Mouse (Mus musculus) spleen, adult 2 months (tissue): ENCODE measurements around the gene Nop56. TPM values are rescaled to one million over a fixed set of nuclear protein-coding genes. Genes with fewer than 3 reads are reported as not detected.

Source experiments
- DNase-seq, 2 experiments: peaks; one replicate each; pipeline versions ENCODE4 v3.0.0 to v3.0.0-alpha.2; 2012 to 2021; ENCODE audit warnings: low spot score in 2 of 2, low read depth in 1 of 2
- H3K27ac ChIP-seq: fragments of 200-500 bp; 2 replicates; pipeline ENCODE4 v1.5.1; 2012; ENCODE audit warnings: low read length, inconsistent platforms; ENCODE audit not compliant: insufficient read depth
- H3K27me3 ChIP-seq: fragments of 200-500 bp; 2 replicates; pipeline ENCODE4 v1.6.1; 2012; ENCODE audit warnings: mild to moderate bottlenecking, moderate library complexity, low read length, inconsistent platforms; ENCODE audit not compliant: control insufficient read depth, insufficient read depth
- H3K36me3 ChIP-seq: fragments of 200-500 bp; 2 replicates; pipeline ENCODE4 v1.6.1; 2012; ENCODE audit warnings: mild to moderate bottlenecking, low read length, inconsistent platforms; ENCODE audit not compliant: control insufficient read depth, insufficient read depth
- H3K4me1 ChIP-seq: fragments of 200-500 bp; 2 replicates; pipeline ENCODE4 v1.6.1; 2011; ENCODE audit warnings: inconsistent platforms; ENCODE audit not compliant: control insufficient read depth, insufficient read depth, insufficient read length
- H3K4me3 ChIP-seq: fragments of 200-500 bp; 2 replicates; pipeline ENCODE4 v1.5.1; 2011; ENCODE audit warnings: mild to moderate bottlenecking, inconsistent platforms; ENCODE audit not compliant: insufficient read depth, insufficient read length; ENCODE audit errors: extremely low read depth
- CTCF ChIP-seq: fragments of 200-500 bp; IDR thresholded peaks from 2 replicates; pipeline ENCODE4 v1.5.1; 2011; ENCODE audit warnings: mild to moderate bottlenecking, inconsistent platforms; ENCODE audit not compliant: insufficient read depth, insufficient read length, insufficient replicate concordance; ENCODE audit errors: extremely low read depth
- POLR2A ChIP-seq: fragments of 200-500 bp; IDR thresholded peaks from 2 replicates; pipeline ENCODE4 v1.6.1; 2011; ENCODE audit warnings: low read depth, low read length, inconsistent platforms
- WGBS: fragments of 180-500 bp; shearing (Covaris S2); methylation state at CpG from one replicate; pipeline ENCODE4 v1.1.7; 2018; 5-methylcytosine and 5-hydroxymethylcytosine counted together
- polyA plus RNA-seq: library from polyadenylated mRNA; depleted of rRNA; stranded (reverse); fragments of >200 nt; gene quantifications from 2 replicates; pipeline ENCODE4 v1.2.3, GENCODE M21; 2012; rRNA removed

Nop56 gene
- polyA plus RNA-seq, 1 experiment, result 80.1 TPM

- Histone ChIP-seq H3K36me3 (no peaks in the 10 kb centered on the region), H3K4me1 (no peaks in the 10 kb centered on the region), H3K27me3 (no peaks in the 10 kb centered on the region; the same call in 1 of the 2 replicates), H3K4me3 (no peak overlapping the region), H3K27ac (no peak overlapping the region)
- no peak for DNase-seq
- TF ChIP-seq POLR2A, result no peak
- no peak for TF ChIP-seq CTCF
- WGBS, result 50% methylated on average over 1 of the region's 1 CpGs
Measured at GRCm38 (mm10) chr2:130327057-130327456, 52.8 kb downstream of the Nop56 start.

Other genes with a start within 250 kb of the Nop56 start
- not detected in 2 replicates for gene Tgm6, start 162.0 kb upstream of the Nop56 start, polyA plus RNA-seq
- gene Snrpb, start 95.0 kb upstream of the Nop56 start, polyA plus RNA-seq, result 255 and 272 TPM in 2 replicates
- gene Tmc2, start 79.2 kb upstream of the Nop56 start, polyA plus RNA-seq, result not detected in 2 replicates
- gene Idh3b, start 10.1 kb downstream of the Nop56 start, polyA plus RNA-seq, result 76.2 and 97.0 TPM in 2 replicates
- 1.5 and 1.7 TPM in 2 replicates for gene Ebf4, start 20.7 kb downstream of the Nop56 start, polyA plus RNA-seq
- 15.6 and 29.7 TPM in 2 replicates for gene Cpxm1, start 123.1 kb downstream of the Nop56 start, polyA plus RNA-seq
- gene Gm28372, start 130.8 kb downstream of the Nop56 start, polyA plus RNA-seq, result not detected in 2 replicates
- gene 1700020A23Rik, start 130.8 kb downstream of the Nop56 start, polyA plus RNA-seq, result not detected in 2 replicates
- not detected in 2 replicates for gene Tmem239, start 132.0 kb downstream of the Nop56 start, polyA plus RNA-seq
- 84.8 and 97.5 TPM in 2 replicates for gene Vps16, start 149.9 kb downstream of the Nop56 start, polyA plus RNA-seq
- gene Pced1a, start 150.3 kb downstream of the Nop56 start, polyA plus RNA-seq, result 33.2 and 35.3 TPM in 2 replicates
- gene Ptpra, start 175.8 kb downstream of the Nop56 start, polyA plus RNA-seq, result 31.9 and 37.4 TPM in 2 replicates